Mouse (Mus musculus) forebrain, embryonic 12.5 days (tissue): ENCODE measurements around the gene Rnps1. TPM values are rescaled to one million over a fixed set of nuclear protein-coding genes. Genes with fewer than 3 reads are reported as not detected.

Experiments
- ATAC-seq: fragments of 200-750 bp; cut with Nextera tagmentation; 2 replicates; pipeline ENCODE4 v1.8.0; 2017; ENCODE audit warnings: moderate TSS enrichment; ENCODE audit not compliant: low FRiP score
- H3K27ac ChIP-seq: fragments of 300-500 bp; sonication (generic); 2 replicates; pipeline ENCODE4 v1.5.1; 2016; ENCODE audit warnings: mild to moderate bottlenecking
- H3K27me3 ChIP-seq: fragments of 300-500 bp; sonication (generic); 2 replicates; pipeline ENCODE4 v1.6.1; 2016; ENCODE audit warnings: mild to moderate bottlenecking
- H3K36me3 ChIP-seq: fragments of 300-500 bp; sonication (generic); replicated peaks from 2 replicates; pipeline ENCODE4 v1.6.1; 2016; ENCODE audit warnings: mild to moderate bottlenecking
- H3K4me1 ChIP-seq: fragments of 300-500 bp; sonication (generic); 2 replicates; pipeline ENCODE4 v1.6.1; 2016
- H3K4me2 ChIP-seq: fragments of 300-500 bp; sonication (generic); 2 replicates; pipeline ENCODE4 v1.6.1; 2016; ENCODE audit warnings: mild to moderate bottlenecking, moderate library complexity
- H3K4me3 ChIP-seq: fragments of 300-500 bp; sonication (generic); replicated peaks from 2 replicates; pipeline ENCODE4 v1.5.1; 2016; ENCODE audit warnings: mild to moderate bottlenecking
- H3K9ac ChIP-seq: fragments of 300-500 bp; sonication (generic); 2 replicates; pipeline ENCODE4 v1.6.1; 2016; ENCODE audit warnings: mild to moderate bottlenecking
- H3K9me3 ChIP-seq: fragments of 300-500 bp; sonication (generic); 2 replicates; pipeline ENCODE4 v1.6.1; 2016
- WGBS: fragments of 180-500 bp; shearing (Covaris S2); methylation state at CpG from one replicate; pipeline ENCODE4 v1.1.7; 2016; 5-methylcytosine and 5-hydroxymethylcytosine counted together
- polyA plus RNA-seq: library from polyadenylated mRNA; unstranded; fragments of >200 nt; fragmentation: Nextera tagmentation; extraction: Ambion mirVana; gene quantifications from 2 replicates; pipeline ENCODE4 v1.2.1, GENCODE M21; 2016

Gene Rnps1
- polyA plus RNA-seq, 1 experiment from 2014 or later: 391 TPM

DNA sequence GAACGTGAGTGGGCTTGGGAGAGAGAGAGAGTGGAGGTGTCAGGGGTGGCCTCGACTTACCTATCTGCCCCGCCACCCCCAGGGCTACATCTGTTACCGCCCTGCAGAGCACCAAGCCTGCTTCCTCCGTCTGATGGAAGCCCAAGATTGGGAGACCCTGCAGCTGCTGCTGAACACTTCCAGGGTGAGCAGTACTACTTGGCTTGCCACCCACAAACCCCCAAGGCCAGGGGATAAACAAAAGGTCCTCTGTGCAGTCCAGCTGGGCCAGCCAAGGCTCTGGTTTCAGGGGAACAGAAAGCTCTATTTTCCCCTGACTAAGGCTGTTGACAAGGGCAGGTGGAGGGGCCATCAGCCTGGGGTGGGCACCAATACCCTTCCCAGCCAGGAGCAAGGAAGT lies 60.2 kb downstream of the Rnps1 start:
- Histone ChIP-seq H3K4me1 (peaks cover 39% of the 10 kb centered on the region), H3K4me2 (no peak overlapping the region), H3K9me3 (no peaks in the 10 kb centered on the region), H3K9ac (no peak overlapping the region), H3K27me3 (no peaks in the 10 kb centered on the region), H3K36me3 (peaks cover 36% of the 10 kb centered on the region), H3K4me3 (no peak overlapping the region), H3K27ac (no peak overlapping the region)
- WGBS: 86% methylated on average over 5 of the region's 5 CpGs
- no peak for ATAC-seq

Other genes starting within 250 kb of the Rnps1 start
- 461 and 463 TPM in 2 replicates for gene Atp6v0c, start 244.9 kb upstream of the Rnps1 start, polyA plus RNA-seq
- 8.5 and 10.8 TPM in 2 replicates for gene Tbc1d24, start 209.0 kb upstream of the Rnps1 start, polyA plus RNA-seq
- 4.3 and 5.2 TPM in 2 replicates for gene Ntn3, start 205.0 kb upstream of the Rnps1 start, polyA plus RNA-seq
- 15.3 and 16.7 TPM in 2 replicates for gene Tedc2, start 193.7 kb upstream of the Rnps1 start, polyA plus RNA-seq
- gene Ccnf, start 163.1 kb upstream of the Rnps1 start, polyA plus RNA-seq: 94.2 and 95.6 TPM in 2 replicates
- not detected in 2 replicates for gene Abca17, start 63.5 kb upstream of the Rnps1 start, polyA plus RNA-seq
- gene Abca3, start 62.6 kb upstream of the Rnps1 start, polyA plus RNA-seq: 17.7 and 18.0 TPM in 2 replicates
- gene Eci1, start 12.1 kb downstream of the Rnps1 start, polyA plus RNA-seq: 53.5 and 61.2 TPM in 2 replicates
- gene Dnase1l2, start 28.5 kb downstream of the Rnps1 start, polyA plus RNA-seq: 4.9 and 5.1 TPM in 2 replicates
- 34.1 and 37.1 TPM in 2 replicates for gene E4f1, start 55.7 kb downstream of the Rnps1 start, polyA plus RNA-seq
- 59.3 and 60.3 TPM in 2 replicates for gene Pgp, start 55.8 kb downstream of the Rnps1 start, polyA plus RNA-seq
- not detected in 2 replicates for gene Bricd5, start 59.3 kb downstream of the Rnps1 start, polyA plus RNA-seq
- gene Mlst8, start 64.5 kb downstream of the Rnps1 start, polyA plus RNA-seq: 34.4 and 37.9 TPM in 2 replicates
- 14.8 and 16.6 TPM in 2 replicates for gene Caskin1, start 74.0 kb downstream of the Rnps1 start, polyA plus RNA-seq
- gene Traf7, start 113.4 kb downstream of the Rnps1 start, polyA plus RNA-seq: 100 and 103 TPM in 2 replicates
- gene Rab26, start 119.6 kb downstream of the Rnps1 start, polyA plus RNA-seq: 1.7 and 1.9 TPM in 2 replicates
- gene Pkd1, start 135.3 kb downstream of the Rnps1 start, polyA plus RNA-seq: 15.5 and 17.9 TPM in 2 replicates
- gene Tsc2, start 218.1 kb downstream of the Rnps1 start, polyA plus RNA-seq: 78.4 and 89.3 TPM in 2 replicates
- 14.5 and 18.8 TPM in 2 replicates for gene Nthl1, start 218.1 kb downstream of the Rnps1 start, polyA plus RNA-seq
- 18.3 and 21.9 TPM in 2 replicates for gene Slc9a3r2, start 235.8 kb downstream of the Rnps1 start, polyA plus RNA-seq
- gene Npw, start 243.9 kb downstream of the Rnps1 start, polyA plus RNA-seq: not detected in 2 replicates